Mouse (Mus musculus): ENCODE data around the gene Dennd2a. TPM values are rescaled to one million over a fixed set of nuclear protein-coding genes. Genes with fewer than 3 reads are reported as not detected.
A peak's percentile ranks its signal among the peaks of the same experiment; 100 is the strongest.
"Not testable (repeated sequence)": the region's sequence is repeated elsewhere in the genome, so short reads cannot be mapped to it uniquely, and the experiment has no call there.

The Dennd2a gene
- polyA plus RNA-seq, 1 experiment, result 3.5 TPM

DNA sequence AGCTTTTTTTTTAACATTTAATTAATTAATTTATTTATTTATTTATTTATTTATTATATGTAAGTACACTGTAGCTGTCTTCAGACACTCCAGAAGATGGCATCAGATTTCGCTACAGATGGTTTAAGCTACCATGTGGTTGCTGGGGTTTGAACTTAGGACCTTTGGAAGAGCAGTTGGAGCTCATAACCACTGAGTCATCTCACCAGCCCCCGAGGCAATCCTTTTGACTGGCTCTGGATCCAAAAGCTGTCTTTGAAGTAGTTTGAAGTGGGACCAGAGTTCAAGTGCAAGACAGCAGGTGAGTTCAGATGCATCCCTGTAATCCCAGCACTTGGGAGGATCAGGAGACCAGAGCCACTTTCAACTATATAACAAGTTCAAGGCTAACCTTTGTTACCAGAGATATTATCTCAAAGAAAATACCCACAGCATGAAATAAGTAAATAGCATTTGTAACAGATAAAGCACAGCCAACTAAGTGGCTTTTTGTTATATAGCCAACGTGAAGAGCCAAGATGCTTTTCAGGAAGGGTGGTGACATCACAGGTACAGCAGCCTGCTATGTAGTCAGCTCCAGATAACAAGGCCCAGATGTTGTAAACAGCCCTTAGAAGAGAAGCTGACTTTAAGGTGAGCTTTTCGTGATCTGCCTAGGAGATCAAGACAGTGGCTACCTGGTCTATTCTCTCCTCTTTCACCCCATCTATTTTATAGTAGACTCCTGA lies 130.2 kb downstream of the Dennd2a start:
- DNase-seq (ENCODE audit: low read depth, low spot score), result no peak
- WGBS, result 61% methylated on average over 4 of the region's 4 CpGs

DNA sequence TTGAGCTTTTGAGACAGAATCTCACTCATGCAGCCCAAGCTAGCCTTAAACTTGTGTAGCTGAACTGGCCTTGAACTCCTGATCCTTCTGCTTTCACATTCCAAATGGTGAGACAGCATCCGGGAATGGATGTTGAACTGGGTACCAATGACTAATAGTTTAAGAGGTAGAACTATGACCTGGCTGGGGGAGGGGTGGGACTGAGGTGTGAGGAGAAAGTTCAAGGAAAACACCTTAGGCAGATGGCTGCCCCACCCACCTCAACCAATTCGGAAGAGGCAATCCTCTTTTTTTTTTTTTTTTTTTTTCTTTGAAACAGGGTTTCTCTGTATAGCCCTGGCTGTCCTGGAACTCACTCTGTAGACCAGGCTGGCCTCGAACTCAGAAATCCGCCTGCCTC lies 130.9 kb downstream of the Dennd2a start:
- whole genome bisulfite sequencing, result 61% methylated on average over 4 of the region's 4 CpGs
- no peak for DNase-seq (ENCODE audit: low read depth, low spot score)

DNA sequence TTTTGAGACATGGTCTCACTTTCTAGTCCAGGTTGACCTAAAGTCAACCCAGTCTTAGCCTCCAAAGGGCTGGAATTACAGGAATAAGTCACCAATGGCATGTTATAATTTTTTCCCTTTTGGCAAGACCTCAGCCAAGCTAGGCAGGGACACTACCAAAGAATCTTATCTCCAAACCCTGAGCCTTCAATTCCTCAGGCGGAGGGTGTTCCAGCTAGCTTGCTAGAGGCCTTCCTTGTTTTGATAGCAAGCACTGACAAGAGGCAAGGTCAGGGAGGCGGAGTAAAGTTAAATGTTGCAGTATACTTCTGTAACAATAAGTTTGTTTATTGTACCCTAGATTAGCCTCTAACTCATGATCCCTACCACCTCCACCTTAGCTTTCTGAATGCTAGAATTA lies 132.5 kb downstream of the Dennd2a start:
- no peak for DNase-seq (ENCODE audit: low read depth, low spot score)
- WGBS, result 41% methylated on average over 2 of the region's 2 CpGs

DNA sequence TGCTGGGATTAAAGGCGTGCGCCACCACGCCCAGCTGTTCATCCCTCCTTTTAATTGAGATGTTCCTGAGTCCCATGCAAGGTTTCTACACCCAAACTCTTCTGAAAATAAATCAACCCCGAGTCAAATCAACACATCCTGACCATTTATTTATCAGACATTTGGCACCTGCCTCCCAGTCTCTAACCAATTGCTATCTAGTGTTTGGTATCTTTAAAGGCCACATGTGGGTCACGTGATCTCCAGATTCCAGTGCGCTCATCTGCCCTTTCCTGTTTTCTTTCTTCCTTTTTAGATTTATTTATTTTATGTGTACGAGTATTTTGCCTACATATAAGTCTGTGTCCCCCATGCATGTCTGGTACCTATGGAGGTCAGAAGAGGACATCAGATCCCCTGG lies 134.0 kb downstream of the Dennd2a start:
- no peak for DNase-seq (ENCODE audit: low read depth, low spot score)
- WGBS, result 88% methylated on average over 7 of the region's 7 CpGs

DNA sequence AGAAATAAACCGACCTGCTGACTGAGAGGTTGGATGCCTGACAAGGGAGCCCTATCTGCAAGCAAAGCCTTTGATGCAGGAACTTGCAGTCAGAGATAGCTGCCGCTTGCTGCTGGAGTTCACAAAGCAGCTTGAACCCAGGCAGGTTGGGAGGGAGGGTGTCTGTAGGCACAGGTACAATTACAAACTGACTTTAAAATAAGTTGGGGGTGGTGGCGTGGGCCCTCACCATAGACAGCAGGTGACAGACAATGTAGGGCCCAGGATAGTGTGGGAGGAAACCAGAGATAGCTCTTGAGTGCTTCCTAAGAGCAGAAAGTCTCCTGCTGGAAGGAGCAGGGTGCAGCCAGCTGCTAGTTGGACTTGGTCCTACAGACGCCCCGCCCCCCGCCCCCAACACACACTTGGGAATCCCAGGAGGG lies 134.5 kb downstream of the Dennd2a start:
- DNase-seq (ENCODE audit: low read depth, low spot score), result no peak
- WGBS, result 66% methylated on average over 6 of the region's 6 CpGs

DNA sequence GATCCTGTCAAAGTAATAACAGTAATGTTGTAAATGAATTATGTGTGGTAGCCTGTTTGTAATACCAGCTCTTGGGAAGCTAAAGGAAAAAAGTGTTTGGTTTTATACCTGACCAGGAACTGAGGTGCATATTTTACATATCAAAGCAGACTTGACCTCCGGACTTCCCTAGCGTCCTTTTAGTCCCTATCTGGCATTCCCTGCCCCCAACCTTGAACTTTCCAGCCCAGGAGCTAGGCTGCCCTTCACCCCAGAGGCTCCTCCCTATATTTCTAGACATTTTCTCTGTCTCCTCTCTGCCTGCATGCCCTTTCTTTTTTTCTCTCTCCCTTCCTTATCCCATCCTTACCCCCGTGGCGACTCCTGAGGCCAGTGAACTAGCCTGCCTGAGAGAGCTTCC lies 136.8 kb downstream of the Dennd2a start:
- 49% methylated on average over 4 of the region's 4 CpGs for WGBS
- no peak for DNase-seq (ENCODE audit: low read depth, low spot score)

DNA sequence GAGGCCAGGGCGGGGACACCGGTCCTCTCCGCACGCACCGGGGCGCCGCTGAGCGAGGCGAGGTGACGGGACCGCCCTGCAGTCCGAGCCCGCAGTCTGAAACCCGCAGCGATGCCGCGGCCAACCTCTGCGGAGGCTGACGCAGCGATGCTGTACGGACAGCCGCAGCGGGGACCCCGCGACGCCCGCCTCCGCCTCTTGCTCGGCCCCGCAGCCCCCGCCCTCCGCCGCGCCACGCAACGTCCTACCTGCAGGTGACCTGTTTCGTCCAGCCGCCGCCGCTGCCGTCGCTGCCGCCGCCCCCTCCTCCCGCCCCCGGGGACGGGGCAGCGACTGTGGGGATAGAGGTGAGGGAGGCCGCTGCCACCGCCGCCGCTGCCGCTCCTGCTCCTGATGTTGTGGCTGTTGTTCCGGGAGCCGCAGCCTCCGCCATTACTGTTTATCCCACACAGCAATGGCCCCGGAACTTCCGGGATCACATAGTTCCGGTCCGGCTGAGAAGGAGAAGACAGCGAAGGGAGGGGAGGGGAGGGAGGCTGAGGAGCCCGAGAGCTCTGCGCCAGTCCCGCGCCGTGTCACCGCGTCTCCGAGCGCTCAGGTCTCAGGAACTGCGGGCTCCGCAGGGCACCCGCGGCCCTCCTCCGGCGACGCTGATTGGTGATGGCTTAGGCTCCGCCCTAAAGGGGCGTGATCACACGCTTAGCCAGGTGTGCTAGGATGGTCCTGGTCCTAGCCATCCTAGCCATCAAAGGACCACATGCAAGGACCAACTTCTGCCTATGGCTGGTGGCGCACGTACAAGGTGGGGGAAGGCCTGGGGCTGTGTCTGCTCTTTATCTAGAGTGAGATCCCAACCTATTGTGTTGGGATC lies 137.6 kb downstream of the Dennd2a start, which contains the start of gene Mkrn1:
Gene Mkrn1 (minus strand): TSS at position 612 of the 871 bp plus-strand sequence.
- peak; percentile 87 for DNase-seq (ENCODE audit: low read depth, low spot score)
- WGBS, result 1% methylated on average over 82 of the region's 82 CpGs

DNA sequence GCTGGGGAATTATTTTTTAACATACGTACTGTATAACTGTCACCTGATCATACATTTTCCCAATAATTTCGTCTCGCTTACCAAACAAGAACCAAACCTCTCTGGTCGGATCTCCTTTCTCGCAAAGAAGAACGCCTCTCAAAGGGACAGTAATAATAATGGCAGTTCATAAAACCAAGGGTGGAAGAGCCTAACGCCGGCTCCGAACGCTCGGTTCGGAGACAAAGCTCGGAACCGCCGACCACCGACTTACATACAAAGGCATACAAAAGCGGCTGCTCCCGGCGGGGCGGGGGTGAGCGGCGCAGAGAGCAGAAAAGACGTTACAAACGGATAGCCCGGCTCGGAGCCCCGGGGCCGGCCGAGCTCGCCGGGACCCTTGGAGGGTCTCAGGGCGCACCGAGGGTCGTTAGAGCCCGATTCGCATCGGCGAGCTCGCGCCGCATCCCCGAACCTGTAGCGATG lies 138.2 kb downstream of the Dennd2a start:
- 1% methylated on average over 43 of the region's 43 CpGs for WGBS
- no peak for DNase-seq (ENCODE audit: low read depth, low spot score)

DNA sequence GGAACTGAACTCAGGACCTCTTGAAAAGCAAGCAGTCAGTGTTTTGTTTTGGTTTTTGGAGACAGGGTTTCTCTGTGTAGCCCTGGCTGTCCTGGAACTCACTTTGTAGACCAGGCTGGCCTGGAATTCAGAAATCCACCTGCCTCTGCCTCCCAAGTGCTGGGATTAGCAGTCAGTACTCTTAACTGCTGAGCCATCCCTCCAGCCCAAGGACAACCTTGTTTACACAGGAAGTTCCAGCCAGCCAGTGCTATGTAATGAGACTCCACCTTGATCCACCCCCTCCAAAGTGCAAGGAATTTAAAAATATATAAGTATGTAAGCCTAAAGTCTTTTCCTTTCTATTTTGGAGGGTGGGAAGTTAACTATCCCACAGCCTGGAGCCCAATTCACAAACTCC lies 141.0 kb downstream of the Dennd2a start:
- DNase-seq (ENCODE audit: low read depth, low spot score), result not testable (repeated sequence)

DNA sequence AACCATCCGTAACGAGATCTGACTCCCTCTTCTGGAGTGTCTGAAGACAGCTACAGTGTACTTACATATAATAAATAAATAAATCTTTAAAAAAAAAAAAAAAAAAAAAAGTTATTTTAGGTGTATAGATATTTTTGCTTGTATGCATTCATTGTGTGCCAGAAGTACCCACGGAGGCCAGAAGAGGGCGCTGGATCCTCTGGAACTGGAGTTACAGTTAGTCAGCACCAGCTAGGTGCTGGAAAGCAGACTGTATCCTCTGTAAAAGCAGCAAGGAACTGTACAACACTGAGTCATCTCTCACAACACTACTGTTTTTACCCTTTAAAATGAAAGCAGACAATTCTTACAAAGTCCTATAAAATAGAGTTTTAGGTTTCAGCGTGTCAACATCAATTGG lies 141.9 kb downstream of the Dennd2a start:
- no peak for DNase-seq (ENCODE audit: low read depth, low spot score)
- WGBS, result 57% methylated on average over 3 of the region's 5 CpGs

DNA sequence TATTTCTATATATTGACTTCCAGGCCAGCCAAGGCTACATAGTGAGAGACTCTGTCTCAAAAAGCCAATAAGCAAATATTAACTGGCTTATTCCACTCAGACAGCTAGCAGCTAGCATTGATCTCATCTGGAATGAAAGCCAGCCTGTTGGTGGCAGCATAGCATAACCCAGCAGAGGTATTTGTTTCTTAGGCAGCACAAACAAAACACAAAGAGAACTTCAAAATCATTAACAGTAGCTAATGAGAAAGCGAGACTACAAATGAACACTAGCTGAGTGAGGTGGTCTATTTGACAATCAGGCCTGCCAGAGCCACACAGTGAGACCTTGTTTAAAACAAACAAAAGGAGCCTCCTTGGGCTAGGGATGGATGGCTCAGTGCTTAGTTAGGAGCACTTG lies 143.6 kb downstream of the Dennd2a start:
- no peak for DNase-seq (ENCODE audit: low read depth, low spot score)
- WGBS, result 89% methylated on average over 1 of the region's 1 CpGs

Other genes starting within 250 kb of the Dennd2a start
- gene Slc37a3, start 180.2 kb downstream of the Dennd2a start, polyA plus RNA-seq (2012; rRNA removed), result 19.6 and 21.4 TPM in 2 replicates
- 15.6 and 19.7 TPM in 2 replicates for gene Rab19, start 176.7 kb downstream of the Dennd2a start, polyA plus RNA-seq (2012; rRNA removed)
- gene Mkrn1, start 137.4 kb downstream of the Dennd2a start, polyA plus RNA-seq (2012; rRNA removed), result 111 and 126 TPM in 2 replicates
- 11.5 and 12.8 TPM in 2 replicates for gene Adck2, start 16.0 kb upstream of the Dennd2a start, polyA plus RNA-seq (2012; rRNA removed)
- 2.6 and 3.6 TPM in 2 replicates for gene Gm42420, start 27.9 kb upstream of the Dennd2a start, polyA plus RNA-seq (2012; rRNA removed)
- 301 and 321 TPM in 2 replicates for gene Ndufb2, start 34.7 kb upstream of the Dennd2a start, polyA plus RNA-seq (2012; rRNA removed)
- 2.0 and 4.2 TPM in 2 replicates for gene Braf, start 167.6 kb upstream of the Dennd2a start, polyA plus RNA-seq (2012; rRNA removed)

Measured in large intestine, adult 2 months (tissue).